Mouse (Mus musculus): ENCODE results near the gene Top3a.
A peak's percentile ranks its signal among the peaks of the same experiment; 100 is the strongest.
"Not testable (repeated sequence)": the region's sequence is repeated elsewhere in the genome, so short reads cannot be mapped to it uniquely, and the experiment has no call there.

The Top3a gene

GRCm38 (mm10) chr11:60776829-60777740 is at the start of gene Top3a, which contains the start of gene Smcr8:
Gene Top3a, minus strand, starts transcription at chr11:60777365.
Gene Smcr8, plus strand, starts transcription at chr11:60777524.
- peak; percentile 96 for DNase-seq (ENCODE audit: low spot score)

GRCm38 (mm10) chr11:60826700-60827099 is 49.5 kb upstream of the Top3a start:
- DNase-seq (ENCODE audit: low spot score), result no peak

GRCm38 (mm10) chr11:60825191-60825590 is 48.0 kb upstream of the Top3a start:
- DNase-seq (ENCODE audit: low spot score), result no peak

- DNase-seq (ENCODE audit: low spot score), result no peak
Measured at GRCm38 (mm10) chr11:60823771-60824170, 46.6 kb upstream of the Top3a start.

- no peak for DNase-seq (ENCODE audit: low spot score)
Measured at GRCm38 (mm10) chr11:60816398-60816797, 39.2 kb upstream of the Top3a start.

- not testable (repeated sequence) for DNase-seq (ENCODE audit: low spot score)
Measured at GRCm38 (mm10) chr11:60811618-60812017, 34.5 kb upstream of the Top3a start, which contains the start of gene Shmt1. Gene Shmt1, minus strand, starts transcription at chr11:60811718.

GRCm38 (mm10) chr11:60811054-60811460 is 33.9 kb upstream of the Top3a start:
- peak; percentile 96 for DNase-seq (ENCODE audit: low spot score)

- DNase-seq (ENCODE audit: low spot score), result peak; percentile 29
Measured at GRCm38 (mm10) chr11:60810046-60810965, 33.1 kb upstream of the Top3a start.

GRCm38 (mm10) chr11:60809546-60809945 is 32.4 kb upstream of the Top3a start:
- DNase-seq (ENCODE audit: low spot score), result no peak

- DNase-seq (ENCODE audit: low spot score), result no peak
Measured at GRCm38 (mm10) chr11:60808286-60809070, 31.3 kb upstream of the Top3a start.

GRCm38 (mm10) chr11:60800892-60801291 is 23.7 kb upstream of the Top3a start:
- no peak for DNase-seq (ENCODE audit: low spot score)

GRCm38 (mm10) chr11:60799977-60800376 is 22.8 kb upstream of the Top3a start:
- no peak for DNase-seq (ENCODE audit: low spot score)

- DNase-seq (ENCODE audit: low spot score), result no peak
Measured at GRCm38 (mm10) chr11:60796342-60796741, 19.2 kb upstream of the Top3a start.

GRCm38 (mm10) chr11:60790472-60790871 is 13.3 kb upstream of the Top3a start:
- DNase-seq (ENCODE audit: low spot score), result no peak

- DNase-seq (ENCODE audit: low spot score), result peak; percentile 38
Measured at GRCm38 (mm10) chr11:60787595-60787994, 10.4 kb upstream of the Top3a start.

GRCm38 (mm10) chr11:60784179-60784922 is 7.2 kb upstream of the Top3a start:
- DNase-seq (ENCODE audit: low spot score), result no peak

GRCm38 (mm10) chr11:60779673-60780189 is 2.6 kb upstream of the Top3a start:
- no peak for DNase-seq (ENCODE audit: low spot score)

- DNase-seq (ENCODE audit: low spot score), result no peak
Measured at GRCm38 (mm10) chr11:60777801-60778370, 721 bp upstream of the Top3a start.

GRCm38 (mm10) chr11:60776107-60776828 is 897 bp downstream of the Top3a start:
- DNase-seq (ENCODE audit: low spot score), result no peak

GRCm38 (mm10) chr11:60775578-60775977 is 1.6 kb downstream of the Top3a start:
- no peak for DNase-seq (ENCODE audit: low spot score)
